Mouse (Mus musculus) erythroid progenitor cell, adult 5-6 weeks (primary cell): ENCODE data around the gene Rpl38. TPM values are rescaled to one million over a fixed set of nuclear protein-coding genes. Genes with fewer than 3 reads are reported as not detected.

ENCODE experiments used
- ATAC-seq: replicated peaks from 2 replicates; pipeline ENCODE4 v1.8.0; 2016; ENCODE audit warnings: moderate number of reproducible peaks, mild to moderate bottlenecking, moderate TSS enrichment, inconsistent platforms; ENCODE audit not compliant: poor library complexity, low FRiP score, severe bottlenecking
- total RNA-seq, 2 experiments: library from RNA; stranded (forward) in 1 of 2; stranded (reverse) in 1 of 2; fragments of 150-400 nt in 1 of 2; fragments of 186-747, 209-891 nt in 1 of 2; gene quantifications; 2 replicates each; pipeline versions ENCODE4 v1.2.3 to v1.2.4; 2015 to 2017; ENCODE audit warnings: low replicate concordance in 2 of 2

The Rpl38 gene
- total RNA-seq, 2 experiments from 2014 or later: 378 to 731 TPM

GRCm38 (mm10) chr11:114675826-114676401, 7.6 kb downstream of the Rpl38 start:
- ATAC-seq: no peak

GRCm38 (mm10) chr11:114676431-114676830, 8.1 kb downstream of the Rpl38 start:
- no peak for ATAC-seq

- ATAC-seq: no peak
Observed at GRCm38 (mm10) chr11:114676896-114677530, 8.7 kb downstream of the Rpl38 start.

GRCm38 (mm10) chr11:114679582-114679981, 11.3 kb downstream of the Rpl38 start:
- ATAC-seq: no peak

GRCm38 (mm10) chr11:114680291-114680690, 12.0 kb downstream of the Rpl38 start:
- ATAC-seq: no peak

- ATAC-seq: no peak
Observed at GRCm38 (mm10) chr11:114681054-114681453, 12.7 kb downstream of the Rpl38 start.

- ATAC-seq: no peak
Observed at GRCm38 (mm10) chr11:114682321-114682900, 14.1 kb downstream of the Rpl38 start.

GRCm38 (mm10) chr11:114683029-114683721, 14.9 kb downstream of the Rpl38 start:
- ATAC-seq: no peak

GRCm38 (mm10) chr11:114683722-114684621, 15.6 kb downstream of the Rpl38 start:
- ATAC-seq: no peak

GRCm38 (mm10) chr11:114684627-114685373, 16.5 kb downstream of the Rpl38 start:
- no peak for ATAC-seq

- ATAC-seq: no peak
Observed at GRCm38 (mm10) chr11:114685526-114686040, 17.3 kb downstream of the Rpl38 start.

GRCm38 (mm10) chr11:114686221-114686959, 18.1 kb downstream of the Rpl38 start:
- no peak for ATAC-seq

- ATAC-seq: no peak
Observed at GRCm38 (mm10) chr11:114687574-114688188, 19.4 kb downstream of the Rpl38 start.

- ATAC-seq: no peak
Observed at GRCm38 (mm10) chr11:114688729-114689128, 20.4 kb downstream of the Rpl38 start.

- ATAC-seq: no peak
Observed at GRCm38 (mm10) chr11:114690192-114690591, 21.9 kb downstream of the Rpl38 start.

- no peak for ATAC-seq
Observed at GRCm38 (mm10) chr11:114691454-114692182, 23.3 kb downstream of the Rpl38 start.

- ATAC-seq: no peak
Observed at GRCm38 (mm10) chr11:114692601-114693000, 24.3 kb downstream of the Rpl38 start.
